Mouse (Mus musculus): ENCODE results near the gene Tpbgl.

The Tpbgl gene

DNA sequence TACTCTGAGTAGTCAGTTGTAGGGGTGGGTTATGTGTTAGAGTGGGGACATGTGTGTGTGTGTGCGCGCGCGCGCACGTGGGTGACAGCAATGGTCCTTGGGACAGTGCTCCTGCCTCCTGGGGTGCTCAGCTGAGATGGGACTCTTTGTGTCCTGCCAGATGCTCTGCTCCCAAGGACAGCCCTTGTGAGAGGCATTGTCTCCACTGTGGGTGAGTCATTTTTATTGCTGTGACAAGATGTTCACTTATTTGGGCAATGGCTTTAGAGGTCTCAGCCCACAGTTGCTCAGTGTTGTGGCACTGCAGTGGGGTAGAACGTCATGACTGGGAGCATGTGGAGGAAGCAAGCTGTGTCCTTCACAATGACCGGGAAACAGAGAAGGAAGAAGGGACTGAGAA, 40.9 kb downstream of the Tpbgl start:
- in situ Hi-C loops (cut with MboI; ENCODE audit: unreplicated experiment in 2 of 2) = loop anchor here in 1 of 2 experiments (5.0 kb wide), 1 partner anchor 84 kb away; no protein-coding TSS in a partner anchor

DNA sequence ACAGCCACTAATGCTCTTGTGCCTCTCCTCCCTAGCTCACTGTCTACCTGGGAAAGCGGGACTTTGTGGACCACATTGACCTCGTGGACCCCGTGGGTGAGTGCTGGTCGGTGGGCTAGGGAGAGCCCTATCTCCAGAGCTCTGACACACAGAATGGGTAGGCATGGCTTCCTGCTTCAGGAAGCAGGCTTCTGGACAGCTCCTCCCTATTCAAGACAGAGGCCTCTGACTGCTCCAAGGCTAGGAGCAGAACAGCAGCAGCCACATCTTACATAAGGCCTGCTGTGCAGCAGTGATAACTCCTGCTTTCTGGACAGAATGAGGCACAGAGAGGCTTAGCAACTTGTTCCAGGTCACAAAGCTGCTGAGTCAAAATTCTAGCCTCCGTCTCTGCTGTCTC, 43.3 kb downstream of the Tpbgl start:
- in situ Hi-C loops (cut with MboI; ENCODE audit: unreplicated experiment in 2 of 2) = no loop called here

DNA sequence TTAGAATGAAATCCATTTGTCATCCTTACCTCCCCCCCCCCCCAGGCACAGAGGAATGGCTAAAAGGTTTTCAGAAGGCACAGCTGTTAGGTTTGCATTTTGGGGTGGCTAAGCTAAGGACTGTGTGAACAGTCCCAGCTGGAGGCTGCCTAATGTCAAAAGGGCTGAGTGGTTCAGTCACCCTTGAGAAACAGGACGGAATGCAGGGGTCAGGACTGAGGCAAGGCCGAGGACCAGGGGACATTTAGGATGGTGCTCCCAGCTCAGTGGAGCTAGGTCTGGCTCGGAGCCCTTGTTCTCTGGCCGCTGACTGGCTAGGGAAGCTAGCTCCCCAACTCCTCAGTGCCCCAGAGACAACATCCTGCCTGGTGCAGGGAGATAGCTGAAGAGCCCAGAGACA, 44.0 kb downstream of the Tpbgl start:
- in situ Hi-C loops (cut with MboI; ENCODE audit: unreplicated experiment in 2 of 2) = no loop called here

DNA sequence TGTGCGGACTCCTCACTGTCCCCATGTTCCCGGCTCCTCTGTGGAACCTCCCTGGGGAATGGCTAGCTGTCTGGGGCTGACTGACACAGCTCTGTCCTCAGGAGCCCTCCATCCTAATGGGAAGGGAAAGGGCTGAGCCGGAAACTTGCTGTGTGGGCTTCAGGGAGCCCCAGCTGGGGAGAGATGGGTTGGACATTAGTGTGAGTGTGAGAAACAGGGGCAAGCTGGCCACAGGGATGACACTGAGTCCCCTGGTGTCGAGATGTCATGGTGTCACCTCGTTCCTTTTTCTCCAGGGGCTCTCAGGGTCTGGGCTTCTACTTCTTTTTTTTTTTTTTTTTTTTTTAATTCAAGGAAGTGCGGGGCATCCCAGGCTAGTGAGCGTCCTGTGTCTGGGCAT, 44.6 kb downstream of the Tpbgl start:
- in situ Hi-C loops (cut with MboI; ENCODE audit: unreplicated experiment in 2 of 2) = no loop called here

DNA sequence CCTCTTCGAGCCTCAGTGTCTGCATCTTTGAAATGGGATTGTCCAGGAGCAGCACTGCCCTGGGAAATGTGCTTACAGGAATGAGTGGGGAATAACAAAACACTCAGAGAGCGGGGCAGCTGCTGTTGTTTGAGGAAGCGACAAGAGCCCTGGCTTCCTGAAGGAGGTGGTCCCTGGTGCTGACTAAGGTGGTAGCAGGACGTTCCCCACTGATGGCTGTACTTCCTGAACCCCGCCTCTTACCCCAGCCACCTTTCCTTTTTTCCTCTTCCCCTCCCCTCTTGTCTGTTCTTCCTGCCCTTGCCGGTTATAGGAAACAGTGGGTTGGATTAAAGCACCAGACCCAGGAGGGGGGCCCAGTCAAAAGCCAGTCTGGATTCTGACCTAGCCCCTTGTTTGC, 46.7 kb downstream of the Tpbgl start:
- in situ Hi-C loops (cut with MboI; ENCODE audit: unreplicated experiment in 2 of 2) = no loop called here

GRCm38 (mm10) chr7:99579491-99580190, 47.3 kb downstream of the Tpbgl start:
- in situ Hi-C loops (cut with MboI; ENCODE audit: unreplicated experiment in 2 of 2) = no loop called here

DNA sequence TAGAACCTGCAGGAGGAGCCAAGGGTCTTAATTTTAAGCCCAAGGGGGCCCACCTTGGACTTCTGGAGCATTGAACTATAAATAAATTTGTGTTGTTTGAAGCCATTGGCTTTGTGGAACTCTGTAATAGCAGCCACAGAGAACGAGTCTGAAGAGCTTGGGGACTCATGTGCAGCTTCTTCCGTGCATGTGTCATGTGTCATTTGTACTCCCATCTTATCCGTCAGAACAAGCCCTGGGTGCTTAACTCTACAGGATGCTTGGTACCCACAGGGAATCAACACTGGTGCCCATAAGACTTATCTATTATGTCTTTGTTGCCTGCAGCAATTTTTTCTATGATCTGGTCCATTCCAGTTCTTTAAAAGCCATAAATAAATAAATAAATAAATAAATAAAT, 48.7 kb downstream of the Tpbgl start:
- in situ Hi-C loops (cut with MboI; ENCODE audit: unreplicated experiment in 2 of 2) = no loop called here

All from v-Abl transformed pro-B cells (cell line).